Mouse (Mus musculus) liver, embryonic 13.5 days (tissue): ENCODE results near the gene Ube2q2. TPM values are rescaled to one million over a fixed set of nuclear protein-coding genes. Genes with fewer than 3 reads are reported as not detected.
A peak's percentile ranks its signal among the peaks of the same experiment; 100 is the strongest.
"Not testable (repeated sequence)": the region's sequence is repeated elsewhere in the genome, so short reads cannot be mapped to it uniquely, and the experiment has no call there.

Experiments
- ATAC-seq: fragments of 200-750 bp; cut with Nextera tagmentation; 2 replicates; pipeline ENCODE4 v1.8.0; 2017; ENCODE audit warnings: low read depth, mild to moderate bottlenecking, moderate number of reproducible peaks, moderate library complexity
- DNase-seq: peaks from one replicate; pipeline ENCODE4 v3.0.0; 2022
- H3K27ac ChIP-seq: fragments of 300-500 bp; sonication (generic); 2 replicates; pipeline ENCODE4 v1.5.1; 2015; ENCODE audit warnings: moderate library complexity, mild to moderate bottlenecking, inconsistent platforms
- H3K27me3 ChIP-seq: fragments of 300-500 bp; sonication (generic); 2 replicates; pipeline ENCODE4 v1.6.1; 2015; ENCODE audit warnings: mild to moderate bottlenecking, inconsistent platforms
- H3K36me3 ChIP-seq: fragments of 300-500 bp; sonication (generic); 2 replicates; pipeline ENCODE4 v1.6.1; 2015; ENCODE audit warnings: mild to moderate bottlenecking, inconsistent platforms
- H3K4me1 ChIP-seq: fragments of 300-500 bp; sonication (generic); replicated peaks from 2 replicates; pipeline ENCODE4 v1.6.1; 2015; ENCODE audit warnings: inconsistent platforms
- H3K4me2 ChIP-seq: fragments of 300-500 bp; sonication (generic); 2 replicates; pipeline ENCODE4 v1.6.1; 2015; ENCODE audit warnings: inconsistent platforms, mild to moderate bottlenecking, moderate library complexity
- H3K4me3 ChIP-seq: fragments of 300-500 bp; sonication (generic); replicated peaks from 2 replicates; pipeline ENCODE4 v1.5.1; 2015; ENCODE audit warnings: mild to moderate bottlenecking, inconsistent platforms
- H3K9ac ChIP-seq: fragments of 300-500 bp; sonication (generic); 2 replicates; pipeline ENCODE4 v1.6.1; 2015; ENCODE audit warnings: mild to moderate bottlenecking, inconsistent platforms
- H3K9me3 ChIP-seq: fragments of 300-500 bp; sonication (generic); replicated peaks from 2 replicates; pipeline ENCODE4 v1.6.1; 2016; ENCODE audit warnings: inconsistent platforms
- WGBS: fragments of 180-500 bp; shearing (Covaris S2); methylation state at CpG from one replicate; pipeline ENCODE4 v1.1.7; 2015; ENCODE audit not compliant: insufficient replicate concordance; 5-methylcytosine and 5-hydroxymethylcytosine counted together
- polyA plus RNA-seq: library from polyadenylated mRNA; unstranded; fragments of >200 nt; fragmentation: Nextera tagmentation; extraction: Ambion mirVana; gene quantifications from 2 replicates; pipeline ENCODE4 v1.2.1, GENCODE M21; 2015

Gene Ube2q2
- polyA plus RNA-seq, 1 experiment from 2014 or later, result 15.6 TPM

GRCm38 (mm10) chr9:55225165-55225737, 76.6 kb downstream of the Ube2q2 start:
- peaks cover 45% of the 10 kb centered on the region for H3K36me3 ChIP-seq
- 77% methylated on average over 7 of the region's 7 CpGs for WGBS

DNA sequence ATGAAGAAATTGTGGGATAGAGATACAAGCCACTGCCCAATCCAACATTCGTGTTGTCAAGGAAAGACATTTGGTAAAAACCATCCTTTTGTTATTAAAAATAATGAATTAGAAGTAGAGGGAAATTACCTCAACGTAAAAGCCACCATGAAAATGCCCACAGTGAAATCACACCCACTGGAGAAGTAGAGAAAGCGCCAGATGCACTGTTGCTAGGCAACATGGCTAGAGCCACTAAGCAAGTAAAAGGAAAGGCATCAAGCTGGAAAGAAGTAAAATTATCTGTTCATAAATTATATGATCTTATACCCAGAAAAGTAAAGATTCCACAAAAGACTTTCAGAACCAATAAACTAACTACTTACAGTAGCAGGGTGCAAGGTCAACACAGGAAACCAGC, 77.6 kb downstream of the Ube2q2 start:
- 79% methylated on average over 3 of the region's 3 CpGs for WGBS
- Histone ChIP-seq H3K9ac (no peak overlapping the region), H3K27ac (no peak overlapping the region), H3K9me3 (no peaks in the 10 kb centered on the region), H3K4me3 (no peak overlapping the region), H3K36me3 (peaks cover 37% of the 10 kb centered on the region), H3K27me3 (no peaks in the 10 kb centered on the region), H3K4me1 (no peaks in the 10 kb centered on the region), H3K4me2 (no peak overlapping the region)
- ATAC-seq, result no peak
- no peak for DNase-seq

More at GRCm38 (mm10) chr9:55225165-55225737, 76.6 kb downstream of the Ube2q2 start:
- H3K27ac ChIP-seq, result no peak overlapping the region
- H3K4me2 ChIP-seq, result no peak overlapping the region
- H3K27me3 ChIP-seq, result no peaks in the 10 kb centered on the region
- no peak for ATAC-seq
- no peak overlapping the region for H3K4me3 ChIP-seq
- H3K4me1 ChIP-seq, result no peaks in the 10 kb centered on the region
- H3K9me3 ChIP-seq, result no peaks in the 10 kb centered on the region
- H3K9ac ChIP-seq, result no peak overlapping the region
- no peak for DNase-seq

GRCm38 (mm10) chr9:55228149-55228548, 79.5 kb downstream of the Ube2q2 start:
- no peaks in the 10 kb centered on the region for H3K27me3 ChIP-seq
- no peaks in the 10 kb centered on the region for H3K9me3 ChIP-seq
- no peaks in the 10 kb centered on the region for H3K4me1 ChIP-seq
- H3K27ac ChIP-seq, result no peak overlapping the region
- no peak overlapping the region for H3K9ac ChIP-seq
- H3K4me2 ChIP-seq, result no peak overlapping the region
- H3K36me3 ChIP-seq, result peaks cover 19% of the 10 kb centered on the region
- ATAC-seq (no peak), DNase-seq (no peak)
- WGBS, result 76% methylated on average over 4 of the region's 4 CpGs
- no peak overlapping the region for H3K4me3 ChIP-seq

- H3K36me3 ChIP-seq, result peaks cover 10% of the 10 kb centered on the region
- no peak for DNase-seq
- 45% methylated on average over 10 of the region's 10 CpGs for WGBS
- H3K27ac ChIP-seq, result no peak overlapping the region
- H3K27me3 ChIP-seq, result no peaks in the 10 kb centered on the region
- no peak overlapping the region for H3K4me3 ChIP-seq
- no peak overlapping the region for H3K4me2 ChIP-seq
- no peak overlapping the region for H3K9ac ChIP-seq
- no peaks in the 10 kb centered on the region for H3K9me3 ChIP-seq
- no peaks in the 10 kb centered on the region for H3K4me1 ChIP-seq
- no peak for ATAC-seq
Observed at GRCm38 (mm10) chr9:55229010-55229409, 80.4 kb downstream of the Ube2q2 start.

- ATAC-seq, result no peak
- Histone ChIP-seq H3K36me3 (no peaks in the 10 kb centered on the region), H3K9me3 (0 out of 2 replicates have a peak, but pooled peaks cover 2% of the 10 kb centered on the region), H3K27ac (no peak overlapping the region), H3K4me1 (no peaks in the 10 kb centered on the region), H3K27me3 (no peaks in the 10 kb centered on the region), H3K9ac (no peak overlapping the region), H3K4me3 (no peak overlapping the region), H3K4me2 (no peak overlapping the region)
- WGBS, result 63% methylated on average over 6 of the region's 6 CpGs
- no peak for DNase-seq
Observed at GRCm38 (mm10) chr9:55231544-55231943, 82.9 kb downstream of the Ube2q2 start.

- Histone ChIP-seq H3K4me1 (no peaks in the 10 kb centered on the region), H3K9me3 (0 out of 2 replicates have a peak, but pooled peaks cover 2% of the 10 kb centered on the region), H3K4me3 (no peak overlapping the region), H3K27ac (no peak overlapping the region), H3K4me2 (no peak overlapping the region), H3K27me3 (no peaks in the 10 kb centered on the region), H3K9ac (no peak overlapping the region), H3K36me3 (no peaks in the 10 kb centered on the region)
- 69% methylated on average over 5 of the region's 5 CpGs for WGBS
- DNase-seq (no peak), ATAC-seq (no peak)
Observed at GRCm38 (mm10) chr9:55232110-55232509, 83.5 kb downstream of the Ube2q2 start.

- H3K4me2 ChIP-seq, result no peak overlapping the region
- H3K9me3 ChIP-seq, result 0 out of 2 replicates have a peak, but pooled peaks cover 2% of the 10 kb centered on the region
- WGBS, result 77% methylated on average over 7 of the region's 7 CpGs
- ATAC-seq, result no peak
- no peaks in the 10 kb centered on the region for H3K27me3 ChIP-seq
- no peak for DNase-seq
- H3K4me1 ChIP-seq, result no peaks in the 10 kb centered on the region
- H3K27ac ChIP-seq, result no peak overlapping the region
- no peaks in the 10 kb centered on the region for H3K36me3 ChIP-seq
- H3K4me3 ChIP-seq, result no peak overlapping the region
- no peak overlapping the region for H3K9ac ChIP-seq
Observed at GRCm38 (mm10) chr9:55232586-55232985, 83.9 kb downstream of the Ube2q2 start.

DNA sequence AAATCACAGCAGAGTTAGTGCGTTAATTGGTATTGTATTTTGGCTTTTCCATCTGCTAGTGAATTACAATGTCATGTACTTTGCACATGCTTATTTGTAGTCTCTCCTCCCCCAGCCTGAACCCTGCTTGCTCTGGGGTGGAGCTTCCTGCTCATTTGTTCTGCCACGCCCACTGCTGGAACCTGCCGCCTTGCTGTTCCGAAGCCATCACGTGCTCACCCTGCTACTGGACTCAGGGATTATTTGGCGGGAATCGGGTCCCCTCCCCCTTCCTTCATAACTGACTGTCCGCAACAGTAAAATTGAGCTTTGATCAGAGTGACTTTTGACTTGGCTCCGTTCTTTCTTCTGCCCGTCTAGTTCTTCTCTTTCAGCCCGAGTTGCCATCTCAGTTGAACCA, 84.4 kb downstream of the Ube2q2 start:
- H3K36me3 ChIP-seq, H3K27me3 ChIP-seq, DNase-seq, H3K4me1 ChIP-seq, ATAC-seq, H3K9me3 ChIP-seq, H3K4me2 ChIP-seq, H3K9ac ChIP-seq, H3K27ac ChIP-seq, H3K4me3 ChIP-seq: not testable (repeated sequence)
- WGBS, result 54% methylated on average over 11 of the region's 11 CpGs

DNA sequence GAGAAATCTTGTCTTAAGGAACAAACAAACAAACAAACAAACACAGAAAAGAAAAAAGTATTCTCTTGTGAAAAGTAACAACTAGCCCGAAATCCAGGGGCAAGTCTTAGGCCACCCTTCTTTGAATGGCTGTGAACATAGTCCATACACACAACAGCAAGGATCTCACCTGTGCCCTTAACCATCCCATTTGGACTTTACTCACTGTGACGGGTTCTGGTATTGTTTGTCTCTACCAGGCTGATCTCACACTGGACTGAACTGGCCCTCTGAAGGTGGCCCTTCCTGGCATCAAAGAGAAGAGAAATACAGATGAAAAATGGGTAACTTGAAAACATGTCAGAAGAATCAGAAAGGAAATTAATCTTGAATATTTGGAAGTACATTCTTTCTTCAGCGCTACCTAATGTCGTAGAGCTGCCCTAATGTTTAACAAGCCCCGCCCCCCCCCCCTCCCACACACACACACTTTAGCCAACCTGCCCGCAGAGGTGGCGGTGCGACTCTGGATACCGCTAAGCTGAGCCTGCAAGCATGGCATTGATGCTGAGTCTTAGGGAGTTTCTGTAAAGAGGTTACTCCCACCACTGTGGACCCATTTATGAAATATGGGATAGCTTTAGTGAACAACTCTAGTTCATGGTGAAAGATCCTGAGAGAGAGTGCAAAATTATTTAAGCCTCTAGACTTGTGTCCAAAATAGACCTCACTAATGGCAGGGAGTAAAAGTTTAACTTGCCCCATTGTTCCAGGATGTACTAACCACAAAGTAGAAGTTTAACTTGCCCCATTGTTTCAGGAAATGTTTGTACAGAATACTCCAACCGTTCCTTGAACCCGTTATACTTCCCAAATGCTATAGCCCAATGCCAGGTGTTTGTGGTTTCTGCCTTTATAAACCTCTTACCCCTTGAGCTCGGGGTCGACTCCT, 87.8 kb downstream of the Ube2q2 start:
- WGBS, result 49% methylated on average over 13 of the region's 13 CpGs
- no peak for DNase-seq

GRCm38 (mm10) chr9:55240852-55241251, 92.2 kb downstream of the Ube2q2 start:
- no peak for ATAC-seq
- H3K4me3 ChIP-seq, result no peak overlapping the region
- H3K4me2 ChIP-seq, result no peak overlapping the region
- no peaks in the 10 kb centered on the region for H3K9me3 ChIP-seq
- H3K36me3 ChIP-seq, result no peaks in the 10 kb centered on the region
- no peaks in the 10 kb centered on the region for H3K27me3 ChIP-seq
- no peak overlapping the region for H3K27ac ChIP-seq
- no peaks in the 10 kb centered on the region for H3K4me1 ChIP-seq
- no peak overlapping the region for H3K9ac ChIP-seq
- DNase-seq, result no peak
- WGBS, result 54% methylated on average over 5 of the region's 5 CpGs

More for the DNA sequence above, 87.8 kb downstream of the Ube2q2 start:
- Histone ChIP-seq H3K9me3 (0 out of 2 replicates have a peak, but pooled peaks cover 2% of the 10 kb centered on the region), H3K27me3 (no peaks in the 10 kb centered on the region), H3K4me1 (no peaks in the 10 kb centered on the region), H3K36me3 (no peaks in the 10 kb centered on the region), H3K27ac (no peak overlapping the region), H3K4me2 (no peak overlapping the region), H3K9ac (no peak overlapping the region), H3K4me3 (no peak overlapping the region)
- ATAC-seq, result no peak

GRCm38 (mm10) chr9:55241863-55242685, 93.4 kb downstream of the Ube2q2 start:
- H3K4me2 ChIP-seq, result peak overlapping the region; percentile 54
- no peak for DNase-seq
- H3K9me3 ChIP-seq, result no peaks in the 10 kb centered on the region
- no peaks in the 10 kb centered on the region for H3K4me1 ChIP-seq
- peak overlapping the region; percentile 38 for H3K4me3 ChIP-seq
- H3K27ac ChIP-seq, result no peak overlapping the region
- no peaks in the 10 kb centered on the region for H3K36me3 ChIP-seq
- no peak overlapping the region for H3K9ac ChIP-seq
- H3K27me3 ChIP-seq, result no peaks in the 10 kb centered on the region
- ATAC-seq, result no peak
- 22% methylated on average over 24 of the region's 24 CpGs for WGBS
